Mouse (Mus musculus) erythroblast, embryonic 14.5 days (primary cell): ENCODE results near the gene Il1rn.

ENCODE experiments used
- GATA1 ChIP-seq: IDR thresholded peaks from 2 replicates; pipeline ENCODE4 v1.6.1; 2012; ENCODE audit warnings: low read length, inconsistent platforms, mixed read lengths
- TAL1 ChIP-seq: IDR thresholded peaks from 3 replicates; pipeline ENCODE4 v1.6.1; 2012; ENCODE audit warnings: low read length, inconsistent platforms, mixed read lengths

DNA sequence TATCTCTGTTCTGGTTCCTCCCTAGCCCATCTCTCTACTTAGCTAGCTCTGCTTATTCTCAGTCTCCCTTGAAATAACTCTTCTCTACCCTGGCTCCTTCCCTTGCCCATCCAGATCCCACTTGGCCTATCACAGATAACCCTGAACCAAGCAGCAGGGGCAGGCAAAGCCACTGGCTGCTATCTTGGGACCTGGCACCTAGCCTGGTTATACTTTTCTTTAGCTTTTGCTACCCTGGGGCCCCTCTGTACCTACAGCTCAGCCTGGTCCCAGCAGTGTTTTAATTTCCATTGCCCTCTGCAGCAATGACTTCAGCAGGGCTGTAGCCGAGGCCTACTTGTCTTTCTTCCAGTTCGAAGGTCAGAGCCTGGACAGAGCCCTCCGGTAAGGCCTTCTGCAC lies 64.1 kb downstream of the Il1rn start:
- no peak for TF ChIP-seq GATA1
- no peak for TF ChIP-seq TAL1
